Comparison of ENCODE assay signal across 25 mouse cellular contexts in the genomic region with DNA sequence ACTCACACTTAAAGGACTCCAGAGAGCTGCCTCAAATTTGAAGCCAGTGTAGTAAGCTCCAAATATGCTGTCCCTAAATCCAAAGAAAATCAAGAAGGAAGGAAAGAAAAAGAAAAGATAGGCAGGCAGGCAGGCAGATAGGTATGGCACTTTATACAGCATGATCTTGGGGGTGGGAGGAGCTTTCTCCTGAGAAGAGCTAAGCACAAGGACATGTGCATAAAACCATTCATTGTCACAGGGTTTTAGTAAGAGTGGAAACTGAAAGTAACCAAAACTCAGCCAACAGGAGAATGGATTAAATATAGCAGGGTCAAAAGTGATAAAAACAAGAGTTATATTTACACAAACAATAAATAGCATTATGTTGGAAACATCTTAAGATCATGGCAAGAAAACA. TPM values are rescaled to one million over a fixed set of nuclear protein-coding genes. Genes with fewer than 3 reads are reported as not detected.
A peak's percentile ranks its signal among the peaks of the same experiment; 100 is the strongest.
DNase-seq lines count a peak whose midpoint lies in the region; ATAC-seq and TF ChIP-seq lines count a peak whose summit lies in the region.
"Had no signal": no experiment of that assay in that cellular context is flagged by ENCODE, and none has a peak within 500 bp of the region (broad histone marks: within the 10 kb centered on the region; RNA-seq: fewer than 3 reads in every experiment).

No protein-coding gene starts in this region.

- H3K36me3 ChIP-seq in intestine, postnatal 0 days (ENCODE audit: control insufficient read depth, insufficient read depth): no peaks in the 10 kb centered on the region
- H3K36me3 ChIP-seq: embryonic facial prominence, embryonic 15.5 days; forebrain, embryonic 10.5 days; heart, embryonic 10.5 days; hindbrain, embryonic 12.5 days; neural tube, embryonic 13.5 days had no signal

- no peaks in the 10 kb centered on the region for H3K27me3 ChIP-seq in intestine, postnatal 0 days (replicated peaks; ENCODE audit: control insufficient read depth, insufficient read depth, low read length)
- H3K27me3 ChIP-seq: embryonic facial prominence, embryonic 15.5 days; hindbrain, embryonic 12.5 days; neural tube, embryonic 13.5 days had no signal

- ATAC-seq in intestine, postnatal 0 days: no peak

- H3K4me2 ChIP-seq in intestine, postnatal 0 days (replicated peaks; ENCODE audit: low read depth): peak overlapping the region; percentile 14
- H3K4me2 ChIP-seq: embryonic facial prominence, embryonic 15.5 days; hindbrain, embryonic 12.5 days; liver, embryonic 11.5 days; lung, embryonic 14.5 days; neural tube, embryonic 13.5 days had no signal

- no peak overlapping the region for H3K4me3 ChIP-seq in intestine, postnatal 0 days (ENCODE audit: low read depth, low read length)
- H3K4me3 ChIP-seq: embryonic facial prominence, embryonic 15.5 days; forebrain, embryonic 10.5 days; heart, embryonic 10.5 days; hindbrain, embryonic 12.5 days; neural tube, embryonic 13.5 days had no signal

- no peak for TF ChIP-seq CTCF in intestine, postnatal 0 days (IDR thresholded peaks at IDR 0.05; ENCODE audit: low read depth)

- no peak overlapping the region for H3K27ac ChIP-seq in intestine, postnatal 0 days (ENCODE audit: low read depth, low read length)
- H3K27ac ChIP-seq: embryonic facial prominence, embryonic 15.5 days; forebrain, embryonic 10.5 days; heart, embryonic 10.5 days; hindbrain, embryonic 12.5 days; macrophage; neural tube, embryonic 13.5 days had no signal

- peaks cover 4% of the 10 kb centered on the region; the same call in 1 of the 2 replicates for H3K4me1 ChIP-seq in intestine, postnatal 0 days (replicated peaks; ENCODE audit: control insufficient read depth, insufficient read depth, low read length)
- H3K4me1 ChIP-seq: embryonic facial prominence, embryonic 15.5 days; neural tube, embryonic 13.5 days had no signal

- no peaks in the 10 kb centered on the region for H3K9me3 ChIP-seq in intestine, postnatal 0 days (ENCODE audit: control insufficient read depth)
- H3K9me3 ChIP-seq: embryonic facial prominence, embryonic 15.5 days; forebrain, embryonic 10.5 days; G1E; heart, embryonic 10.5 days; hindbrain, embryonic 12.5 days; neural tube, embryonic 13.5 days had no signal

- no peak overlapping the region for H3K9ac ChIP-seq in intestine, postnatal 0 days (ENCODE audit: low read depth, low read length)
- H3K9ac ChIP-seq: embryonic facial prominence, embryonic 15.5 days; hindbrain, embryonic 12.5 days; lung, embryonic 14.5 days; neural tube, embryonic 13.5 days had no signal

- DNase-seq in adrenal gland, postnatal 10 days: peak; percentile 23
- DNase-seq in adrenal gland, postnatal 25 days: no peak
- DNase-seq in 416B (ENCODE audit: low read depth): peak; percentile 57
- peak; percentile 10 for DNase-seq in T-cell, adult 2 months (ENCODE audit: low spot score)
- no peak for DNase-seq in ovary, postnatal 10 days (ENCODE audit: low spot score)
- DNase-seq in heart, adult 11 months: no peak
- DNase-seq in left cerebral cortex, adult 18-20 months (ENCODE audit: low spot score in 2 of 2): no peak
- DNase-seq: B cell, adult 2 months; cerebellum, postnatal 14 days; embryo, embryonic 11 days; gastrocnemius, postnatal 10 days; heart, postnatal 10 days; kidney, adult 8-10 months; left cerebral cortex, postnatal 4 days; lung, embryonic 14.5 days; retina, postnatal 1 day had no signal

RNA-seq across cellular contexts. Expression of a gene that starts 14.2 kb away (rescaled TPM):
- total RNA-seq in adrenal gland, postnatal 10 days (2021): 100 to 1,000 TPM; 125 to 144 TPM
- total RNA-seq in adrenal gland, postnatal 25 days (2021): 174 and 181 TPM in 2 replicates
- 14.4 and 15.3 TPM in 2 replicates for polyA plus RNA-seq in intestine, postnatal 0 days (2015; fragmentation: Nextera tagmentation; extraction: Ambion mirVana)
- 100 to 1,000 TPM; 132 to 133 TPM for total RNA-seq in left cerebral cortex, adult 18-20 months (2021)

RNA-seq across cellular contexts. Expression of a gene that starts 45.1 kb away (rescaled TPM):
- total RNA-seq in adrenal gland, postnatal 10 days (2021): 1 to 10 TPM; 2.1 to 2.9 TPM
- 1.4 and 5.2 TPM in 2 replicates for total RNA-seq in adrenal gland, postnatal 25 days (2021)
- 0.04 and 0.12 TPM in 2 replicates for polyA plus RNA-seq in intestine, postnatal 0 days (2015; fragmentation: Nextera tagmentation; extraction: Ambion mirVana)
- 10 to 100 TPM; 57.7 to 61.3 TPM for total RNA-seq in left cerebral cortex, adult 18-20 months (2021)
- polyA plus RNA-seq: G1E, macrophage had no signal

Comparison
In these comparisons a context has a peak if more than half of its experiments do, and no peak if none do; other contexts are left out.
1. DNase-seq: peak in adrenal gland, postnatal 10 days (single experiment), 416B (single experiment) and T-cell, adult 2 months (single experiment); none in adrenal gland, postnatal 25 days (single experiment), ovary, postnatal 10 days (single experiment), heart, adult 11 months (single experiment) and left cerebral cortex, adult 18-20 months (0 of 2).